8 mouse cellular contexts compared by ENCODE assay signal in the genomic region with DNA sequence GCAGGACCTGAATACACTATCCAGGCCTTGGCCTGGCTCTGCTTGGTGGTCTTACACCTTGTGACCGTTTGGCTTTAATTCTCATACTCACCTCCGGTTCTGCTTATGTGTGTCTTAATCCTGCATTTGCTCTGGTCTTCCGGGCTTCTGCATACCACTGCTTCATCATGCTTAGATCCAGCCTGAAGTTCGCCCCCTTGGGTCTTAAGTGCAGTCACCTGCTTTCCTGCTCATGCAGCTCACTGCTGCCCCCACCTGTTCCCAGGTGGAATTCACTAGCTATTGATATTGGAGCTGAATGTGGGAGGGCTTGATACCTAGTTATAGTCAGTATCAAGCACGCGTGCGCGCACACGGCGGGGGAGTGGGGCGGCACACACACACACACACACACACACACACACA. TPM values are rescaled to one million over a fixed set of nuclear protein-coding genes. Genes with fewer than 3 reads are reported as not detected.
A peak's percentile ranks its signal among the peaks of the same experiment; 100 is the strongest.
DNase-seq lines count a peak whose midpoint lies in the region; ATAC-seq and TF ChIP-seq lines count a peak whose summit lies in the region.
"Had no signal": no experiment of that assay in that cellular context is flagged by ENCODE, and none has a peak within 500 bp of the region (broad histone marks: within the 10 kb centered on the region; RNA-seq: fewer than 3 reads in every experiment).

No protein-coding gene starts in this region.

- no peaks in the 10 kb centered on the region for H3K9me3 ChIP-seq in midbrain, embryonic 10.5 days (replicated peaks)

- peak; percentile 38 to 58 for DNase-seq in adrenal gland, adult 18-20 months (ENCODE audit: low spot score in 2 of 2)
- peak; percentile 87 to 90 for DNase-seq in cerebellum, postnatal 36 days
- peak; percentile 62 for DNase-seq in gastrocnemius, adult 2 months
- peak; percentile 64 to 75 for DNase-seq in left cerebral cortex, postnatal 10 days (ENCODE audit: extremely low spot score in 1 of 2, low spot score in 2 of 2)
- peak; percentile 62 for DNase-seq in midbrain, embryonic 10.5 days (ENCODE audit: low spot score)
- DNase-seq in right cerebral cortex, postnatal 36 days (ENCODE audit: low spot score in 2 of 2), result peak; percentile 75 to 77

- H3K27me3 ChIP-seq in midbrain, embryonic 10.5 days (ENCODE audit: low read depth, poor library complexity, severe bottlenecking), result no peaks in the 10 kb centered on the region

- H3K4me3 ChIP-seq in gastrocnemius, adult 2 months, result no peak overlapping the region
- no peak overlapping the region for H3K4me3 ChIP-seq in midbrain, embryonic 10.5 days

- H3K4me1 ChIP-seq in midbrain, embryonic 10.5 days, result 0 out of 2 replicates have a peak, but pooled peaks cover 4% of the 10 kb centered on the region

- no peak overlapping the region for H3K27ac ChIP-seq in gastrocnemius, adult 2 months
- H3K27ac ChIP-seq in midbrain, embryonic 10.5 days (replicated peaks), result no peak overlapping the region
- H3K27ac ChIP-seq: macrophage had no signal

- TF ChIP-seq CTCF in gastrocnemius, adult 2 months (IDR thresholded peaks at IDR 0.05), result peak; percentile 75

- intact Hi-C loops in gastrocnemius, adult 2 months (cut with DNase I), result no loop called here
- intact Hi-C loops in left cerebral cortex, postnatal 10 days (cut with DNase I), result loop anchor here (5.0 kb wide), 2 partner anchors 140 to 325 kb away; no protein-coding TSS in a partner anchor

- no peaks in the 10 kb centered on the region for H3K36me3 ChIP-seq in midbrain, embryonic 10.5 days

- 26% methylated on average over 11 of the region's 11 CpGs for WGBS in midbrain, embryonic 10.5 days

- peak; percentile 28 for ATAC-seq in inflammation-experienced regulatory T-cells, adult 6 months

RNA-seq across cellular contexts. Expression of gene Lrrc9, which starts 13.9 kb away (rescaled TPM):
- total RNA-seq in adrenal gland, adult 18-20 months (2021), result 1 to 10 TPM; 1.4 to 4.1 TPM
- total RNA-seq in gastrocnemius, adult 2 months (2021), result under 1 TPM in 1 of 2 experiments, not detected in 1; 0.10 TPM
- polyA plus RNA-seq in inflammation-experienced regulatory T-cells, adult 6 months (2017; shearing (Covaris generic)), result not detected
- total RNA-seq in left cerebral cortex, postnatal 10 days (2021), result 1 to 10 TPM; 1.9 to 2.4 TPM
- 0.86 and 1.3 TPM in 2 replicates for polyA plus RNA-seq in midbrain, embryonic 10.5 days (2016; fragmentation: Nextera tagmentation; extraction: Ambion mirVana)

RNA-seq across cellular contexts. Expression of gene Rtn1, which starts 18.9 kb away (rescaled TPM):
- 10 to 100 TPM; 23.1 to 29.8 TPM for total RNA-seq in adrenal gland, adult 18-20 months (2021)
- 1 to 10 TPM; 1.3 to 2.3 TPM for total RNA-seq in gastrocnemius, adult 2 months (2021)
- under 1 TPM in 1 of 3 experiments, not detected in 2; 0.18 TPM for polyA plus RNA-seq in inflammation-experienced regulatory T-cells, adult 6 months (2017; shearing (Covaris generic))
- 1,000 to 10,000 TPM; 1,828 to 1,865 TPM for total RNA-seq in left cerebral cortex, postnatal 10 days (2021)
- polyA plus RNA-seq in midbrain, embryonic 10.5 days (2016; fragmentation: Nextera tagmentation; extraction: Ambion mirVana), result 117 and 248 TPM in 2 replicates

Comparison
In these comparisons a context has a peak if more than half of its experiments do, and no peak if none do; other contexts are left out.
1. RNA of gene Rtn1, which starts 18.9 kb away (total RNA-seq): 1,828 to 1,865 TPM in left cerebral cortex, postnatal 10 days; 23.1 to 29.8 TPM in adrenal gland, adult 18-20 months and 1.3 to 2.3 TPM in gastrocnemius, adult 2 months; every median in the first group is over 10 times any median in the second.
2. Peak in every context shown above with its lines, with median percentiles within 50 percentile points of each other: DNase-seq.